Mouse (Mus musculus) heart, embryonic 15.5 days (tissue): Measurements from ENCODE around the gene Pnrc1. TPM values are rescaled to one million over a fixed set of nuclear protein-coding genes. Genes with fewer than 3 reads are reported as not detected.

Experiments used
- ATAC-seq: fragments of 200-750 bp; cut with Nextera tagmentation; replicated peaks from 2 replicates; pipeline ENCODE4 v1.8.0; 2017; ENCODE audit warnings: low read depth, moderate TSS enrichment; ENCODE audit not compliant: insufficient number of reproducible peaks, insufficient read depth, low FRiP score
- H3K27ac ChIP-seq: fragments of 300-500 bp; sonication (generic); 2 replicates; pipeline ENCODE4 v1.5.1; 2015; ENCODE audit warnings: mild to moderate bottlenecking, inconsistent platforms
- H3K27me3 ChIP-seq: fragments of 300-500 bp; sonication (generic); 2 replicates; pipeline ENCODE4 v1.6.1; 2015; ENCODE audit warnings: inconsistent platforms
- H3K36me3 ChIP-seq: fragments of 300-500 bp; sonication (generic); 2 replicates; pipeline ENCODE4 v1.6.1; 2015; ENCODE audit warnings: mild to moderate bottlenecking, inconsistent platforms
- H3K4me1 ChIP-seq: fragments of 300-500 bp; sonication (generic); replicated peaks from 2 replicates; pipeline ENCODE4 v1.6.1; 2015; ENCODE audit warnings: inconsistent platforms
- H3K4me2 ChIP-seq: fragments of 300-500 bp; sonication (generic); 2 replicates; pipeline ENCODE4 v1.6.1; 2015; ENCODE audit warnings: inconsistent platforms, mild to moderate bottlenecking, moderate library complexity
- H3K4me3 ChIP-seq: fragments of 300-500 bp; sonication (generic); 2 replicates; pipeline ENCODE4 v1.5.1; 2015; ENCODE audit warnings: mild to moderate bottlenecking, inconsistent platforms
- H3K9ac ChIP-seq: fragments of 300-500 bp; sonication (generic); 2 replicates; pipeline ENCODE4 v1.6.1; 2015; ENCODE audit warnings: mild to moderate bottlenecking, inconsistent platforms
- H3K9me3 ChIP-seq: fragments of 300-500 bp; sonication (generic); replicated peaks from 2 replicates; pipeline ENCODE4 v1.6.1; 2016; ENCODE audit warnings: inconsistent platforms
- WGBS: fragments of 180-500 bp; shearing (Covaris S2); methylation state at CpG from one replicate; pipeline ENCODE4 v1.1.7; 2015; ENCODE audit warnings: mixed read lengths; 5-methylcytosine and 5-hydroxymethylcytosine counted together
- polyA plus RNA-seq: library from polyadenylated mRNA; unstranded; fragments of >200 nt; fragmentation: Nextera tagmentation; extraction: Ambion mirVana; gene quantifications from 2 replicates; pipeline ENCODE4 v1.2.1, GENCODE M21; 2015

Pnrc1 gene
- polyA plus RNA-seq, 1 experiment from 2014 or later: 82.4 TPM

GRCm38 (mm10) chr4:33198117-33198516 is 91.8 kb downstream of the Pnrc1 start:
- Histone ChIP-seq H3K27ac (no peak overlapping the region), H3K9me3 (no peaks in the 10 kb centered on the region), H3K4me3 (no peak overlapping the region), H3K27me3 (no peaks in the 10 kb centered on the region), H3K9ac (no peak overlapping the region), H3K36me3 (no peaks in the 10 kb centered on the region), H3K4me2 (no peak overlapping the region), H3K4me1 (no peaks in the 10 kb centered on the region)
- WGBS: 21% methylated on average over 2 of the region's 2 CpGs
- ATAC-seq: no peak

Other genes with a start within 250 kb of the Pnrc1 start
- gene Gabrr2, start 227.2 kb downstream of the Pnrc1 start, polyA plus RNA-seq: 0.11 and 0.28 TPM in 2 replicates
- 0.05 TPM in 1 of 2 replicates, not detected in the other for gene Gabrr1, start 157.6 kb downstream of the Pnrc1 start, polyA plus RNA-seq
- 2.1 and 2.3 TPM in 2 replicates for gene Pm20d2, start 100.4 kb downstream of the Pnrc1 start, polyA plus RNA-seq
- 2.1 and 2.3 TPM in 2 replicates for gene Srsf12, start 81.2 kb downstream of the Pnrc1 start, polyA plus RNA-seq
- gene Rngtt, start 20.1 kb upstream of the Pnrc1 start, polyA plus RNA-seq: 14.4 and 16.6 TPM in 2 replicates